Mouse (Mus musculus) heart, embryonic 15.5 days (tissue): Measurements from ENCODE around the gene Atpaf1. TPM values are rescaled to one million over a fixed set of nuclear protein-coding genes. Genes with fewer than 3 reads are reported as not detected.
A peak's percentile ranks its signal among the peaks of the same experiment; 100 is the strongest.

Experiments used
- ATAC-seq: fragments of 200-750 bp; cut with Nextera tagmentation; replicated peaks from 2 replicates; pipeline ENCODE4 v1.8.0; 2017; ENCODE audit warnings: low read depth, moderate TSS enrichment; ENCODE audit not compliant: insufficient number of reproducible peaks, insufficient read depth, low FRiP score
- H3K27ac ChIP-seq: fragments of 300-500 bp; sonication (generic); 2 replicates; pipeline ENCODE4 v1.5.1; 2015; ENCODE audit warnings: mild to moderate bottlenecking, inconsistent platforms
- H3K27me3 ChIP-seq: fragments of 300-500 bp; sonication (generic); 2 replicates; pipeline ENCODE4 v1.6.1; 2015; ENCODE audit warnings: inconsistent platforms
- H3K36me3 ChIP-seq: fragments of 300-500 bp; sonication (generic); 2 replicates; pipeline ENCODE4 v1.6.1; 2015; ENCODE audit warnings: mild to moderate bottlenecking, inconsistent platforms
- H3K4me1 ChIP-seq: fragments of 300-500 bp; sonication (generic); replicated peaks from 2 replicates; pipeline ENCODE4 v1.6.1; 2015; ENCODE audit warnings: inconsistent platforms
- H3K4me2 ChIP-seq: fragments of 300-500 bp; sonication (generic); 2 replicates; pipeline ENCODE4 v1.6.1; 2015; ENCODE audit warnings: inconsistent platforms, mild to moderate bottlenecking, moderate library complexity
- H3K4me3 ChIP-seq: fragments of 300-500 bp; sonication (generic); 2 replicates; pipeline ENCODE4 v1.5.1; 2015; ENCODE audit warnings: mild to moderate bottlenecking, inconsistent platforms
- H3K9ac ChIP-seq: fragments of 300-500 bp; sonication (generic); 2 replicates; pipeline ENCODE4 v1.6.1; 2015; ENCODE audit warnings: mild to moderate bottlenecking, inconsistent platforms
- H3K9me3 ChIP-seq: fragments of 300-500 bp; sonication (generic); replicated peaks from 2 replicates; pipeline ENCODE4 v1.6.1; 2016; ENCODE audit warnings: inconsistent platforms
- WGBS: fragments of 180-500 bp; shearing (Covaris S2); methylation state at CpG from one replicate; pipeline ENCODE4 v1.1.7; 2015; ENCODE audit warnings: mixed read lengths; 5-methylcytosine and 5-hydroxymethylcytosine counted together
- polyA plus RNA-seq: library from polyadenylated mRNA; unstranded; fragments of >200 nt; fragmentation: Nextera tagmentation; extraction: Ambion mirVana; gene quantifications from 2 replicates; pipeline ENCODE4 v1.2.1, GENCODE M21; 2015

Atpaf1 gene
- polyA plus RNA-seq, 1 experiment from 2014 or later: 69.3 TPM

GRCm38 (mm10) chr4:115764581-115764980 is 20.0 kb upstream of the Atpaf1 start:
- no peak overlapping the region for H3K9ac ChIP-seq
- 95% methylated on average over 11 of the region's 11 CpGs for WGBS
- no peaks in the 10 kb centered on the region for H3K9me3 ChIP-seq
- H3K4me2 ChIP-seq: no peak overlapping the region
- H3K4me3 ChIP-seq: no peak overlapping the region
- no peak for ATAC-seq
- H3K4me1 ChIP-seq: no peaks in the 10 kb centered on the region
- H3K27ac ChIP-seq: no peak overlapping the region
- H3K36me3 ChIP-seq: peaks cover 47% of the 10 kb centered on the region
- no peaks in the 10 kb centered on the region for H3K27me3 ChIP-seq

- no peak overlapping the region for H3K9ac ChIP-seq
- H3K27me3 ChIP-seq: no peaks in the 10 kb centered on the region
- H3K4me2 ChIP-seq: no peak overlapping the region
- H3K36me3 ChIP-seq: peaks cover 43% of the 10 kb centered on the region; the same call in 1 of the 2 replicates
- no peaks in the 10 kb centered on the region for H3K4me1 ChIP-seq
- H3K4me3 ChIP-seq: no peak overlapping the region
- no peak overlapping the region for H3K27ac ChIP-seq
- H3K9me3 ChIP-seq: no peaks in the 10 kb centered on the region
- ATAC-seq: no peak
- WGBS: 80% methylated on average over 11 of the region's 11 CpGs
Measured at GRCm38 (mm10) chr4:115767647-115768467, 16.8 kb upstream of the Atpaf1 start.

GRCm38 (mm10) chr4:115775056-115775455 is 9.6 kb upstream of the Atpaf1 start:
- no peak for ATAC-seq
- no peaks in the 10 kb centered on the region for H3K27me3 ChIP-seq
- no peak overlapping the region for H3K4me3 ChIP-seq
- H3K9me3 ChIP-seq: no peaks in the 10 kb centered on the region
- H3K4me2 ChIP-seq: no peak overlapping the region
- H3K27ac ChIP-seq: no peak overlapping the region
- H3K4me1 ChIP-seq: peaks cover 2% of the 10 kb centered on the region; the same call in 1 of the 2 replicates
- H3K36me3 ChIP-seq: peaks cover 19% of the 10 kb centered on the region; the same call in 1 of the 2 replicates
- H3K9ac ChIP-seq: no peak overlapping the region
- 79% methylated on average over 6 of the region's 6 CpGs for WGBS

- ATAC-seq: no peak
- WGBS: 85% methylated on average over 2 of the region's 2 CpGs
- Histone ChIP-seq H3K9ac (no peak overlapping the region), H3K9me3 (no peaks in the 10 kb centered on the region), H3K27ac (no peak overlapping the region), H3K4me3 (no peak overlapping the region), H3K4me2 (no peak overlapping the region), H3K27me3 (no peaks in the 10 kb centered on the region), H3K36me3 (peaks cover 8% of the 10 kb centered on the region; the same call in 1 of the 2 replicates), H3K4me1 (peaks cover 7% of the 10 kb centered on the region; the same call in 1 of the 2 replicates)
Measured at GRCm38 (mm10) chr4:115777627-115778026, 7.0 kb upstream of the Atpaf1 start.

- Histone ChIP-seq H3K4me2 (no peak overlapping the region), H3K27ac (no peak overlapping the region), H3K36me3 (peaks cover 4% of the 10 kb centered on the region; the same call in 1 of the 2 replicates), H3K4me1 (peaks cover 15% of the 10 kb centered on the region), H3K9me3 (no peaks in the 10 kb centered on the region), H3K27me3 (no peaks in the 10 kb centered on the region), H3K4me3 (no peak overlapping the region), H3K9ac (no peak overlapping the region)
- ATAC-seq: no peak
- WGBS: 33% methylated on average over 6 of the region's 6 CpGs
Measured at GRCm38 (mm10) chr4:115780269-115780668, 4.3 kb upstream of the Atpaf1 start.

- H3K4me1 ChIP-seq: peaks cover 20% of the 10 kb centered on the region
- no peaks in the 10 kb centered on the region for H3K9me3 ChIP-seq
- no peak within 1 kb of the TSS for H3K27ac ChIP-seq
- H3K36me3 ChIP-seq: peaks cover 4% of the 10 kb centered on the region; the same call in 1 of the 2 replicates
- H3K4me2 ChIP-seq: no peak within 1 kb of the TSS
- ATAC-seq: no peak
- no peak within 1 kb of the TSS for H3K9ac ChIP-seq
- H3K27me3 ChIP-seq: no peaks in the 10 kb centered on the region
- H3K4me3 ChIP-seq: no peak within 1 kb of the TSS
- 70% methylated on average over 3 of the region's 3 CpGs for WGBS
Measured at GRCm38 (mm10) chr4:115780918-115781317, 3.7 kb upstream of the Atpaf1 start, which contains the start of gene Tex38. Gene Tex38 (minus strand): TSS chr4:115781018.

- Histone ChIP-seq H3K27ac (no peak overlapping the region), H3K27me3 (no peaks in the 10 kb centered on the region), H3K4me2 (no peak overlapping the region), H3K36me3 (no peaks in the 10 kb centered on the region), H3K4me1 (peaks cover 22% of the 10 kb centered on the region), H3K4me3 (no peak overlapping the region), H3K9me3 (no peaks in the 10 kb centered on the region), H3K9ac (no peak overlapping the region)
- WGBS: 83% methylated on average over 5 of the region's 5 CpGs
- ATAC-seq: no peak
Measured at GRCm38 (mm10) chr4:115782026-115782805, 2.4 kb upstream of the Atpaf1 start.

- Histone ChIP-seq H3K27ac (peak overlapping the region; percentile 84), H3K4me1 (peaks cover 14% of the 10 kb centered on the region)
- peak; percentile 21; the same call in 1 of the 2 replicates for ATAC-seq
Measured at GRCm38 (mm10) chr4:115785511-115786034, 961 bp downstream of the Atpaf1 start.

GRCm38 (mm10) chr4:115790864-115791263 is 6.3 kb downstream of the Atpaf1 start:
- no peak overlapping the region for H3K4me2 ChIP-seq
- peaks cover 2% of the 10 kb centered on the region for H3K4me1 ChIP-seq
- no peaks in the 10 kb centered on the region for H3K9me3 ChIP-seq
- H3K36me3 ChIP-seq: peaks cover 59% of the 10 kb centered on the region
- no peak overlapping the region for H3K4me3 ChIP-seq
- no peak for ATAC-seq
- H3K9ac ChIP-seq: no peak overlapping the region
- no peaks in the 10 kb centered on the region for H3K27me3 ChIP-seq
- H3K27ac ChIP-seq: no peak overlapping the region
- 78% methylated on average over 3 of the region's 3 CpGs for WGBS

More at GRCm38 (mm10) chr4:115785511-115786034, 961 bp downstream of the Atpaf1 start:
- H3K4me2 ChIP-seq: peak overlapping the region; percentile 87
- peak overlapping the region; percentile 84 for H3K9ac ChIP-seq
- no peaks in the 10 kb centered on the region for H3K27me3 ChIP-seq
- H3K36me3 ChIP-seq: peaks cover 26% of the 10 kb centered on the region; the same call in 1 of the 2 replicates
- H3K4me3 ChIP-seq: peak overlapping the region; percentile 84
- H3K9me3 ChIP-seq: no peaks in the 10 kb centered on the region
- 44% methylated on average over 7 of the region's 7 CpGs for WGBS

GRCm38 (mm10) chr4:115795360-115795759 is 10.7 kb downstream of the Atpaf1 start:
- no peak for ATAC-seq
- Histone ChIP-seq H3K27me3 (no peaks in the 10 kb centered on the region), H3K9me3 (no peaks in the 10 kb centered on the region), H3K4me3 (no peak overlapping the region), H3K4me2 (no peak overlapping the region), H3K27ac (no peak overlapping the region), H3K36me3 (peaks cover 71% of the 10 kb centered on the region), H3K4me1 (no peaks in the 10 kb centered on the region), H3K9ac (no peak overlapping the region)
- 85% methylated on average over 3 of the region's 3 CpGs for WGBS

GRCm38 (mm10) chr4:115799981-115800380 is 15.4 kb downstream of the Atpaf1 start:
- H3K27me3 ChIP-seq: no peaks in the 10 kb centered on the region
- no peaks in the 10 kb centered on the region for H3K9me3 ChIP-seq
- H3K4me1 ChIP-seq: no peaks in the 10 kb centered on the region
- no peak overlapping the region for H3K4me2 ChIP-seq
- H3K9ac ChIP-seq: no peak overlapping the region
- no peak for ATAC-seq
- no peak overlapping the region for H3K4me3 ChIP-seq
- 74% methylated on average over 3 of the region's 3 CpGs for whole genome bisulfite sequencing
- H3K36me3 ChIP-seq: peaks cover 63% of the 10 kb centered on the region
- no peak overlapping the region for H3K27ac ChIP-seq
